Mouse (Mus musculus) heart, embryonic 10.5 days (tissue): Measurements from ENCODE around the gene Gm13199. TPM values are rescaled to one million over a fixed set of nuclear protein-coding genes. Genes with fewer than 3 reads are reported as not detected.

Experiments
- polyA plus RNA-seq: library from polyadenylated mRNA; unstranded; fragments of >200 nt; fragmentation: Nextera tagmentation; extraction: Ambion mirVana; gene quantifications from 2 replicates; pipeline ENCODE4 v1.2.1, GENCODE M21; 2016

Gene Gm13199
- polyA plus RNA-seq, 1 experiment from 2014 or later, result 1.4 TPM

Other genes with a start within 250 kb of the Gm13199 start
- gene Camk1d, start 148.4 kb downstream of the Gm13199 start, polyA plus RNA-seq, result 0.75 and 1.1 TPM in 2 replicates
- 92.1 and 98.3 TPM in 2 replicates for gene Nudt5, start 17.9 kb downstream of the Gm13199 start, polyA plus RNA-seq
- 245 and 304 TPM in 2 replicates for gene Cdc123, start 17.8 kb downstream of the Gm13199 start, polyA plus RNA-seq
- 62.6 and 74.4 TPM in 2 replicates for gene Sec61a2, start 32.5 kb upstream of the Gm13199 start, polyA plus RNA-seq
- 3.4 and 4.2 TPM in 2 replicates for gene Dhtkd1, start 79.9 kb upstream of the Gm13199 start, polyA plus RNA-seq
- gene Upf2, start 88.5 kb upstream of the Gm13199 start, polyA plus RNA-seq, result 6.0 and 8.2 TPM in 2 replicates